Mouse (Mus musculus): Measurements from ENCODE around the gene Slk.

Gene Slk

DNA sequence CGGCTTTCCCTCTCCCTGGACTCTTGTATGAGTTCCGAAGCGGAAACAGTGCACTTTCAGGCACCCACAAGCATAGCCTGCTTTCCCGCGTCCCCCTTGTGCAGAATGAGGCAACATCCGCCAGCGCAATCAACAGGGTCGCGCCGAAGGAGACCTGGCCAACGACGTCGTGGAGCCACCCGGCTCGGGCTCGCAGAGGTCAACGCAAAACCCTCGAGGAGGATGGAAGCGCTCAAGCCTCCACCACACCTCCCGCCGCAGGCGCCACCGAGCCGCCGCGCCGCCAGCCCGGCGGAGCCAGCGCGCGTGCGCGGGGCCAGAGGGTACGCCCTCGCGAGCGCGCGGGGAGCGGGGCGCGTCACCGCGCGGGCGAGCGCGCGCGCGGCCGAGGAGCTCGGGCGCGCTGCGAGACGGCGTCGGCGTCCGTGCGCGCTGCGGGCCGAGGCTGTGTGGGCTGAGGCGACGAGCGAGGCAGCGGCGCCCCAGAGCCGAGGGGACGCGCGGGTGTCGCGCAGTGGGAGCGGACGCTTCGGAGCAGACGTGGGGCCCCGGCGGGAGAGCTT, at the start of gene Slk:
Gene Slk (plus strand): TSS at position 454 of the 563 bp plus-strand sequence.
- DNase-seq (ENCODE audit: low spot score in 2 of 2): peak; percentile 70 to 77

DNA sequence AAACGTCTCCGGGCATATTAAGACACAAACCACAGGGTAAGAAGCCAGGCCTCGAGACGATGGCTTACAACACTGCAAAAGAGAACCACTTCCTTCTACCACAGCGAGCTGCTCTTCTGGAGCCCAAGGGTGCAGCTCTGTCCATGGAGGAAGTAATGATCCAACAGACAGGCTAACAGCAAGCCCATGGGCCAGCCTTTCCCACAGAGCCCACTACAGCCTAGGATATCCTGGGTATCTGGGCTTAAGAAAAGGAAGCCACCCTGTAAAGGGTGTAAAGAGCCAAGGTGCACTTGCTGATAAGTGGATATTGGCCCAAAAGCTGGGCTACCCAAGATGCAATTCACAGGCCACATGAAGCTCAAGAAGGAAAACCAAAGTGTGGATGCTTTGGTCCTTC, 48.2 kb upstream of the Slk start:
- no peak for DNase-seq (ENCODE audit: low spot score in 2 of 2)

DNA sequence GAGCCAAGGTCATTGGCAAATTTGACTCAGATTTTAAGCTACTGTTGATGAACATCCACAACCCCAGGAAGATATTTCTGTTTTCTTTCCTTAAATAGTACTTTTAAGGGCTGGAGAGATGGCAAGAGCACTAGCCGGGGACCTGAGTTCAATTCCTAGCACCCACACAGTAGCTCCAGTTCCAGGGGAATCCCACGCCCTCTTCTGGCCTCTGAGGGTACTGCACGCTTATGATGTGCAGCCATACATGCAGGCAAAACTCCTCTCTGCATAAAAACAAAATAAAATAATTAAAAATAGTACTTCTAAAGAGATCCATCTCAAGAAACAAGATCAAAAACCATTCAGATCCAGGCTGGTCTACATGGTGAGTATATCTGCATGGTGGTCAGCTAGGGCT, 47.0 kb upstream of the Slk start:
- no peak for DNase-seq (ENCODE audit: low spot score in 2 of 2)

DNA sequence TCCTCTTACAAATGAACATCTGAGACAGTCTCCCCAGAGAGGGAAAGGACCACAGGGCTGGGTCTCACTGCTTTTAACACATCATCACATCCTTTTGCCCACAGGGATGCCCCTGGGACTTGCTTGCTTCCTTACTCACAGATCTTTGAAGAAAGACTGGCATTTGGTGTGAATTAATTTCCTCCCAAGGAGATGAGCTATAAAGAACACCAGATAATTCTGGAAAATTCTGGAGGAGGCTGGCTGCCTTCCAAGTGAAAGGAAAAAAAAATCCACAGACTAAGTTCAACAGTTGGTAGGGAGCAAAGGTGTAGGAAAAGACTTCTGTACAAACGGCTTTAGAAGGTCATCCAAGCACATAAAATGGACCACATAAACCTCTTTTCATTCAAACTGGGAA, 45.3 kb upstream of the Slk start:
- DNase-seq (ENCODE audit: low spot score in 2 of 2): no peak

DNA sequence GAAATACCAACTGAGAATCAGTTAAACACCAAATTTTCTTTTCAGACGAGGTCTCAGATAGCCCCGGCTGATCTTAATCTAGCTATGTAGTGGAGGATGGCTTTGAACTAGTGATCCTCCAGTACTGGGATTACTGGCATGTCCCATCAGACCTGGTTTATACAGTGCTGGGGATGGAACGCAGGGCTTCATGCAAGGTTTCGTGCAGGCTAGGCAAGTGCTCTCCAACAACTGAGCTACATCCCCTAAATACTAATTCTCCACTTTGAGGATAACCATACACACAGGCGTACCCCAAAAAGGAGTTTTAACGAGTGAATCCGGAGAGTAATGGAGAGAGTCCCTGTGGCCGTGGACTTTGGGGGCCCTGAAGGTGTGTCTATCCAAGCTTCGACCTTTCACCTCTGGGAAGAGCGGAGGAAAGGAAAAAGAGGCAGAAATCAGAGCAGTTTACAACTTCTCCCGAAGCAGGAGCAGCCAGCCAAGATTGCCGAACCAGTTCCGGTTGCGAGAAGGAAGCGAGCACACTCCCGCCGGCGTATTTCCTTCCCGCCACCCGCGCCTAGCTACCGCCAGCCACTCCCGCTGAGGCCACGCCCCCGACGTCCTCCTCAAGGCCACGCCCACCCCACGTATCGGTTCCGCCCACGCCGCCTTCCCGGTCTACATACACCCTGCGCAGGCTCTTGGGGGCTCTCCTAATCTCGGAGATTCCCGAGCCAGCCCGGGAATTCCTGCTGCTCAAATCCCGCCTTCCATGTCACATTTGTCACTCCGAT, 42.8 kb upstream of the Slk start:
- DNase-seq (ENCODE audit: low spot score in 2 of 2): peak; percentile 95 to 96

DNA sequence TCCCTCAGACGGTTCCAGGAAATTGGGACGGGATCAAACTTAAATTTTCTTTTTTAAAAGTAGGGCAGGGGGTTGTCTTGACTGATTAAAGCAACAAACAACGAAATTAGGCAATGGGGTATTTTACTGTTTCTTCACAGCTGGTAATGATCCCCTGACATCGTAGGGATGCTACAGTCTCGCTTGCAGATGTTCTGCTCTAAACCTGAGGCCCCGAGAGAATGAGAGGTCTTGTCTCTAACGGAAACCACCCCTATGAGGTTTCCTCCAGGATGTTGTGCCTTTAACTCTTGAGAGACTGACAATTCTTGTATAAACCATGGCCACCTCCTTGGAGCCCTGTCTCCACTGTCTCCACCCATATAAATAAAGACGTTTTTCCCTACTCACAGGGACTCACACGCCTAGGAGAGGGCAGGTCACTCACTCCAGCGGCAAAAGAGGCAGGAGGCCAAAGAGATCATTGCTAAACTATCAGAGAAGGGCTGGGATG, 42.1 kb upstream of the Slk start, which contains the start of gene Stn1:
Gene Stn1 (minus strand): TSS at position 208 of the 493 bp plus-strand sequence.
- DNase-seq (ENCODE audit: low spot score in 2 of 2): peak in 1 of 2 experiments; percentile 11

DNA sequence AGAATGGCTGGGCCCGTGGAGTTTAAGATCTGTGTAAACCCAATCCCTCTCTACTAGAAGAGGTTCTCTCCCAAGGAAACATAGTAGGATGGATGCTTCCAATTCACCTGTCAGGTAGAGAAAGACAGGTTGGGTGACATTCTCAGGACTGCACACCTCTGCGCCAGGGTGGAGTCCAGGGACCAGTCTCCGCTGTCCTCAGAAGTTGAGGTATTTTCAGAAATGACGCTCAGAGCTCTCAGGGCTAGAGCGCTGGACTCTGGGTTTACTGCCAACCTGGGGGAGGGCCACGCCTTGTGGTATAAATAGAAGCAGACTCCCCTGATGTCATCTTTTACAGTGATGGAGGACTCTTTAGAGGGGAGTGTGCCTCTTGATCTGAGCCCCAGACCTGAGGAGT, 41.6 kb upstream of the Slk start:
- DNase-seq (ENCODE audit: low spot score in 2 of 2): no peak

DNA sequence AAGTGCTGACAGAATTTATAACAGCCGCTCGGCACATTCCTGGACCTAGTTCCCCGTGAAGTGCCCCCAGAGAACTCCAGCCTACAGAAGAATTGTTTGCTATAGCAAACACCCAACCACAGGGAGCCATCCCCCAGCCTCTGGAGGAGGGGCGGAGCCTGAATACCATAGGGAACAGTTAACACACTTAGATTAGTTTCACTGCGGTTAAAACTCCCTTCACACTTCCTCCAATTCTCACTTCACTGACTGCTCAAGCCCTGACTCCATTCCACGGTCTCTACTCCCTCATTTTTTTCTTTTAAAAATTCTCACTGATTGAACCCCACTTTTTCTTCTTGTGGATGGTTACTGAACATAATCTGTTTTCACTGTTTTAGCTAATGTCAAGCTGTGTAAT, 40.7 kb upstream of the Slk start:
- no peak for DNase-seq (ENCODE audit: low spot score in 2 of 2)

DNA sequence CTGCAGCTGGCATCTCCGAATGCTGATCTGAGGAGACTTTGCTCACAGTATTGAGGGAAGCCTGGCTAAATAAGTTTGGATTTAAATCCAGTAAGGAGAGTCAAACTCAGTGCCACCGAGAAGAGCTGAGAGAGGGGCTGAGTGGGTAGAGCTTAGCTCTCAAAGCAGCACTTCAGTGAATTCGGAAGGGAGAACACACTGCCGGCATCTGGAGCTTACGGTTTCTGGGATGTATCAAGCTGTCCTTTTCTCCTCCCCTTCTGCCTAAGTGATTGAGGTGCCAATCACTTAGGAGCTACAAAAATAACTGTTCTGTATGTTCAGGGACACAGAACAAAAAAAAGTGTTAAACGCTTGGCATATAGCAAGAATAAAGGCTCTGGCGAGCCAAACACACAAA, 37.0 kb upstream of the Slk start:
- no peak for DNase-seq (ENCODE audit: low spot score in 2 of 2)

DNA sequence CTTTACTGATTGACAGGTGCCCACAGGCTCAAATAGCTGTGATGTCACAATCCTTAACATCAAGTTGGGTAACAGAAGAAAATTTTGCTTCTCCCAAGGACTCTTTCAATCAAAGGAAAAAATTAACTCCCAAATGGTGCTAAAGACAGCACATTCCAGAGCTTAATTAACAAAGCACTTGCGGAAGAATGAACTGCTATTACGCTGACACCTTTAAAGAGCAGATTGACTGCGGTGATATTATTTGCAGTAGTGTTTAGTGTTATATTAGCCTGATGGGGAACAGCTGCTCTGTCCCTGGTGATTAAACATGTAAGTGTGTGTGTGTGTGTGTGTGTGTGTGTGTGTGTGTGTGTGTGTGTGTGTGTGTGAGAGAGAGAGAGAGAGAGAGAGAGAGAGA, 34.4 kb upstream of the Slk start:
- no peak for DNase-seq (ENCODE audit: low spot score in 2 of 2)

DNA sequence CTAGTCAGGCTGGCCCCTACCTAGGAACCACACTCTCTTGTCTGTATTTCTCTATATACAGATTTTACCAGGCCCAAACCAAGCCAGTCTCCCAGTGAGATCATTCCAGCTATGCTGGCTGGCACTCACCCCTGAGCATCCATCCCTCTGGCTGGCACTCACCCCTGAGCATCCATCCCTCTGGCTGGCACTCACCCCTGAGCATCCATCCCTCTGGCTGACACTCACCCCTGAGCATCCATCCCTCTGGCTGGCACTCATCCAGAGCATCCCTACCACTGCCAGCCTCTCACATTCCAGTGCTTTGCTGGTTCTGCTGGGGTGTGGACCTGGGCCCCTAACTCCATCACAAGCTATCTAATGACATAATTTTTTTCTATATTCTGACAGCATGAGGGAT, 34.0 kb upstream of the Slk start:
- no peak for DNase-seq (ENCODE audit: low spot score in 2 of 2)

DNA sequence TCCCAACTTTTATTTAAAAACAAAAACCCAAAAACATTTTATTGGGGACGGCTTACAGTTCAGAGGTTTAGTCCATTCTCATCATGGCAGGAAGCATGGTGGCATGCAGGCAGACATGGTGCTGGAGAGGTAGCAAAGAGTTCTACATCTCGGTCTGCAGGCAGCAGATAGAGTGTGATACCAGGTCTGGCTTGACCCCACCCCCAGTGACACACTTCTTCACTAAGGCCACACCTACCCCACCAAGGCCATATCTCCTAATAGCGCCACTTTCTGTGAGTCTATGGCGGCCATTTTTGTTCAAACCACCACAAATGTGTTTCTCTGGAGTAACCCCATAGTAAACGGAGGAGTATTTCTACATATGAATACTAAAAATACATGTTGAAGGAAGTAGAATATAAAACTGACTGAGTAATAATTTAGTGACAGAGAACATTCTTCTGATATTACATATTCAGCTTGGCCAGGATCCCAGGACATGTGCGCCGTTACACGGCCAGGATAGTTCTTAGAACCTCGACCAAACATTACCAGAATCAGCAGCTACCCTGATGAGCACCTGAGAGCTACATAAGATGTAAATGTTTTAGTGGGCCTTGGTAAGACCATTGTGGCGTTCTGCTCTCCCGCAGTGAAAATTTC, 30.9 kb upstream of the Slk start:
- no peak for DNase-seq (ENCODE audit: low spot score in 2 of 2)

DNA sequence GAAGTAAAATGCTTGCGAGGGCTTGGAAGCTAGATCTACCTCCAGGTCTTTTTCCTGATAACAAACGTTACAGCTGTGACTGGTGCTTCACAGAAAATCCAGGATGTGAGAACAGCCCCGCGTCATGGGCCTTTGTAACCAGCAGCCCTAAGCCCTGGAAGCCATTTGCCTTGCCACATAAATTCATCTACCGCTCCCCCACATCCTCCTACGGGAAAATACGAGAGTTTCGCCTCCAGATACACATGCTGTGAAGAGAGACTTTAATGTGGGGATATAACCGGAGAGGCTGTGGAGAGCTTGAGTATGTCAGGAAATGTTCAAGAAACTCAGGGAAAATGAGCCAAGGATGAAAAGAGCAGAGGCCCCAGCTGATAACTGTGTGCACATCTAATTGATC, 30.3 kb upstream of the Slk start:
- no peak for DNase-seq (ENCODE audit: low spot score in 2 of 2)

DNA sequence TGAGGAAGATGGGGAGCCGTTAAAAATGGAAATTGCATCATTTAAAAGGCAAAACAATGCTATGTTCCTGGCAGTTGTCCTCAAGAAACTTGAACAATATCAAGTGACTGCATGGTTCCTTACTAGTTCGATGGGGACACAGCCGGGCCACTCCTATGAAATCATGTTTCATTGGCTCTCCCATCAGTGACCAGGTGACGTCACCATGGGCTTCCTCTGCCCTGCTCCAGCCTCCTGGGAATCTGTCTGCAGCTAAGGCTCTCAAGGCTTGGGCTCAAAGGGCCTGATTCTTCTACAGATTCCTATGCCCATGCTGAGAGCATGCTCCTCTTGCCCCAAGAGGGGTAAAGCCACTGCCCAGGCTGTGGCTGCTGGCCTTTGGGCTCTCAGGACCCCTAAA, 29.9 kb upstream of the Slk start:
- DNase-seq (ENCODE audit: low spot score in 2 of 2): no peak

DNA sequence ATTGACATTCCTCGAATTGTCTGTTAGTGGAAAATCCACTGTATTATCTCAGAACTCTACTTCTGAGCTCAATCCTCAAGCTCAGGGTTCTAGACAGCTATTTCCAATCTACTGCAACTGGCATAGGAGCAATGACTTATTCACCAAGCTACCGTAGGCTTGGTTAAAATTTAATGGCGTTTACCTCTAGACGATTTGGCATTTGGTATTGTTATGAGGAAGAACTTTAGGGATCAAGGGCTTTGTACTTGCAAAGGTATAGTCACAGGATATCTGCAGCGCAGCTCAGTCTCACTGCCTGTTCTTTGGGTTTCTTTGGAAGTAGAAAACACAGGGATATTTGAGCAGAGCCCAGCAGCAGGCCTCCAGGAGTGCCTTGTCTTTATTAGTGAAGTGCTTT, 20.3 kb upstream of the Slk start:
- DNase-seq (ENCODE audit: low spot score in 2 of 2): no peak

DNA sequence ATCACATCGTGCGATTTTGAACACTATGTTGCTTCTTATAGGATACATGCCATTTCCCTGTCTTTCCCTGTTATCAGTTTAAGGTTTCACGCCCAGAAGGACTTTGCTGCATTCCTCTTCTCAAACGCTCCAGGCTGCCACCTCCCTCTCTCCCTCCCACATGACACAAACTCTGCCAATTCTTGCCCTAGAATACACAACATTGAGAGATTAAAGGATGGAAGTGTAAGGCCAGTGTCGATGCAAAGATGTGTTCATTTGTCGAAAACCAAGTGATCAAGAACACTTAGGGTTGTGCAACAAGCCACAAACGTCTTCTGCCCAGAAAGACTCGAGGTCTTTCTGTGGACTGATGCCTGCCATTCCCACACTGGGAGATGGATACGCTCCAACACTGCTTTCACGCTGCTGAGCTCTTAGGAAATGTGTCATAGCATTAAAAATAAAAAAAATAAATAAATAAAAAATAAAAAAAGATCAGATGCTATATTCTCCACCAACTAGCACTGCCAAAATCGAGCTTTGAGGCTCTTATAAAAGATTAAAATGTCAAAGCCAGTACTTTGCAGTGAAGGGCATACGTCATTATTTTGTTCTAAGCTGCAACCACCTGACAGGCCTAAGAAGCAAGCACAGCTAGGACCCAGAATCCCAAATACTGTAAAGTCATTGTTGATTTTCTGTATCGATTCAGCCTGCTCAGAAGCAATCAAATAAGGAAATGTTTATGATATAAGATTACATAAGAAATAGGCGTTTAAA, 19.5 kb upstream of the Slk start:
- DNase-seq (ENCODE audit: low spot score in 2 of 2): no peak

DNA sequence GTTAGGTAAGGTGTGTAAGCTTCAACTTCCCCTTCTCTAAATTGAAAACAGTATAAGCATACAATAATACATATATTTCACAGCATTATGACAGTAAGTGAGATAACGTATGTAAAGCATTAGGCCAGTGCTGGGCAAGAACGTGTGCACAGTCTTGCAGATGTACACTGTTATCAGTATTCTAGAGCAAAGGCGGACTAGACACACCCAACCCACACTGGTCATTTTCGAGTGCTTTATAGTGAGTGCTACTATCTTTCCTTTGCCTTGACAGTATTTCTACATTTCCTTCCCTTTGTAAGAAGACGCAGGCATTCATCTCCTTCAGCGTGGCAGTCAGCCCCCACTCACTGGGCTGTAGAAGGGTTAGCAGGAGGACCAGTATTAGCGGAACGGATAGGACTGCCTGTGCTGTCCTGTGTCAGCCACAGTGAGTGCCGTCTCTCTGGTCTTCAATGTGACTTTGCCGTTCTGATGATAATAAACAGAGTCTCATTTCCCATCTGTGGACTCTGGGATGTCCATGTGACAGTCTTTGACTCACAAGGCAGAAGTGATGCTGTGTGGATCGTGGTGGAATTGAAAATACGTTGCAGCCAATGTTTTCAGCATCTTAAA, 18.8 kb upstream of the Slk start:
- DNase-seq (ENCODE audit: low spot score in 2 of 2): no peak

DNA sequence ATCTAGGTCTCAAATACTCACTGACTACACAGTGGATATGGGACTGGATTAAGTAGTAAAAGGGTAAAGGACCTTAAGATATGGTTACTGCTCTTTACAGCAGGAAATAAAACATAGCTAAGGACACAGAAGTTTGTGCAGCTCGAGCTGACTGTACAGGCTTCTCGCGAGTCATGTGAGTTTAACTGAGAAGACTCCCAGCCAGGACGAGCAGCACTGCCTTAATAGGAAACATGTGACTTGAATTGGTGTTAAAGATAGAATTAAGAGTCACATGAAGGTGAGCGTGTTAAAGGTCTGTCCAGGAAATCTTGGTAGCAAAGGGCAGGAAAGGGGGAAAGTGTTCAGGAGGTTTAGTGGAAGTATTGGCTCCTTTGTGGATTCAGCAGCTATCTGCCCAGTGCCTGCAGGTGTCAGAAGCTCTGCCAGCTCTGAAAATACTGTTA, 17.5 kb upstream of the Slk start:
- DNase-seq (ENCODE audit: low spot score in 2 of 2): no peak

DNA sequence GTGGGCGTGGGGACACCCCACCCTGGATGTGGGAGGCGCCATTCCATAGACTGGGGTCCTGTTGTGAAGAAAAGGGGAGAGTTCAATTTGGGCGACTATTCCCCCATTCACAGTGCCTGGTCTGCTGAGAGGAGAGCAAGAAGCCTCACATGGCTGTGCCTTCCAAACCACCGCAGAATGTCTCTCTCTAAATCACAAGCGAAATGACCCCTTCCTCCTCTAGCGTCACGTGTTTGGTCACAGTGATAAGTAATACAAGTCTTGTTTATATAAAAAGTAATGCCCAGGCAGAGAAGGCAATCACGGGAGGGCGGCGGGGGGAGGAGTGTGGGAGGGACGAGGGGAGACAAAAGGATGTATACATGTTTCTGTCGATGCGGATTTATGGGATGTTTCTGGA, 15.8 kb upstream of the Slk start:
- DNase-seq (ENCODE audit: low spot score in 2 of 2): no peak

DNA sequence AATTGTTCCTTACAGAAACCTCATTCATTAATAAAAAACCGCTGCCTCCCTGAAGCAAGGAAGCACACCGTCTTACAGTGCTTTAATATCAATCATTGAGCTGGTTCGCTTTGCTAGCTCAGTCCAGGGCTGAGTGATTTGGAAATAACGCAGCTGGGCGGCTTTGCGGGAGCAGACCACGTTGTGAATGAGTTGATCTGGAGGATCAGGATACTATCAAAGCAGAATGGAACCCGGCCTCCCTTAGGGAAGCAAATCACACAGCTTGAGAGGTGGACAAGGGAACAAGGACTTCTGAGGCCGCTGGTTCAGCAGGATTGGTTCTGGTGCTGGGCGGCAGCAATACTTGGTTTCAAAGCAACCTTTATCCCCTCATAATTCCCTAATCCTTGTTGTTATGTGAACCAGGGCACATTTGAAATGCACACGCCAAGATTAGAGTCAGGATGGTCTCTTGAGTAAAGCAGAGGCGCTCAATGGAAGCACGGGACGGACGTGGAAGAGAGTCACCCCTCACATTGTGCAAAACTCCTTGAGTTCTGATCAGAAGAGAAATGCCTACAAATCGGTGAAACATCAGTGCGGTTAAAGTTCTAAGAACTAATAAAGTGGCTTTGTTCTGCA, 14.3 kb upstream of the Slk start:
- DNase-seq (ENCODE audit: low spot score in 2 of 2): no peak

DNA sequence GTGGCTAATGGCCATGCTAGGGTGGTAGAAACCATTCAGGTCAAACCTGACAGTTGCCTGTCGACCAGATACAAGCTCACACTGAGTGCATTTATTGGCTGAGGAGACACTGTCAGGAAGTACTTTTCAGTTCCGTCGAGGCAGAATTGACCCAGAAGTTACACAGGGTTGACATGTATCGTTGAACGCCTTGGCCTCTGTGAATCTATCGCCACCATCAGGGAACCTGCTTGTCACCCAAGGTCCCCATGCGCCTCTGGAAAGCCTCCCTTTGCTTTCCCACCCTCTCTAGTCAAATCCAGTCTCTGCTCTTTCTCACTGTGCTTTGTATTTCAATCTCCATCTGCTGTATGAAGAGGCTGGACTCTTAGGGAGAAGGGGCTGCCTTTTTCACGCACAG, 13.5 kb upstream of the Slk start:
- no peak for DNase-seq (ENCODE audit: low spot score in 2 of 2)
